Mouse (Mus musculus) limb, embryonic 12.5 days (tissue): ENCODE measurements around the gene Grap2. TPM values are rescaled to one million over a fixed set of nuclear protein-coding genes. Genes with fewer than 3 reads are reported as not detected.

Source experiments
- ATAC-seq: fragments of 200-750 bp; cut with Nextera tagmentation; 2 replicates; pipeline ENCODE4 v1.8.0; 2017; ENCODE audit warnings: low read depth, moderate TSS enrichment; ENCODE audit not compliant: insufficient number of reproducible peaks, insufficient read depth, low FRiP score, low TSS enrichment
- H3K27ac ChIP-seq: fragments of 300-500 bp; sonication (generic); 2 replicates; pipeline ENCODE4 v1.5.1; 2016; ENCODE audit warnings: mild to moderate bottlenecking, moderate library complexity
- H3K27me3 ChIP-seq: fragments of 300-500 bp; sonication (generic); 2 replicates; pipeline ENCODE4 v1.6.1; 2016; ENCODE audit warnings: mild to moderate bottlenecking, moderate library complexity
- H3K36me3 ChIP-seq: fragments of 300-500 bp; sonication (generic); 2 replicates; pipeline ENCODE4 v1.6.1; 2016; ENCODE audit warnings: mild to moderate bottlenecking, moderate library complexity
- H3K4me1 ChIP-seq: fragments of 300-500 bp; sonication (generic); replicated peaks from 2 replicates; pipeline ENCODE4 v1.6.1; 2016
- H3K4me2 ChIP-seq: fragments of 300-500 bp; sonication (generic); 2 replicates; pipeline ENCODE4 v1.6.1; 2016; ENCODE audit warnings: mild to moderate bottlenecking, moderate library complexity
- H3K4me3 ChIP-seq: fragments of 300-500 bp; sonication (generic); replicated peaks from 2 replicates; pipeline ENCODE4 v1.5.1; 2016; ENCODE audit warnings: mild to moderate bottlenecking
- H3K9ac ChIP-seq: fragments of 300-500 bp; sonication (generic); replicated peaks from 2 replicates; pipeline ENCODE4 v1.6.1; 2016; ENCODE audit warnings: mild to moderate bottlenecking, moderate library complexity
- H3K9me3 ChIP-seq: fragments of 300-500 bp; sonication (generic); 2 replicates; pipeline ENCODE4 v1.6.1; 2016; ENCODE audit warnings: mild to moderate bottlenecking, moderate library complexity
- WGBS: fragments of 180-500 bp; shearing (Covaris S2); methylation state at CpG from one replicate; pipeline ENCODE4 v1.1.7; 2016; 5-methylcytosine and 5-hydroxymethylcytosine counted together
- polyA plus RNA-seq: library from polyadenylated mRNA; unstranded; fragments of >200 nt; fragmentation: Nextera tagmentation; extraction: Ambion mirVana; gene quantifications from 2 replicates; pipeline ENCODE4 v1.2.1, GENCODE M21; 2016

Grap2 gene
- polyA plus RNA-seq, 1 experiment from 2014 or later: 2.9 TPM

DNA sequence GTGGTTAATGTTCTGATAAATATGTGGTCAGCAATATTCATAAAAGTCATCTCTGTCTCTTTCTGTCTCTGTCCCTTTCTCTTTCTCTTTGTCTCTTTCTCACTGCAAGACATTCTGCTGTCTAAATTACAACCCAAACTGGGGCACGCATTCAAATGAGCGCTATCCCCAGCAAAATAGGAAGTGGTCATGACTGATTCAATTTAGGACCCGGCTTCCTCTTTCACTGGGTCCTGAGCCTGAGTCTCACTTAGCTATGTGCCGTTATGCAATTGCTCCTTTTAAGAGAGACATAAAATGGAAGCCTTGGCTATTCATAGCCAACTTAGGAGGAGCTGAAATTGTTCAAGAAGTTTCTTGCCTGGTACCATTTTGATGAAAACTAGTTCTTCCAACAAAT, 47.4 kb downstream of the Grap2 start:
- peaks cover 17% of the 10 kb centered on the region; the same call in 1 of the 2 replicates for H3K4me1 ChIP-seq
- H3K4me3 ChIP-seq: no peak overlapping the region
- no peak for ATAC-seq
- no peaks in the 10 kb centered on the region for H3K36me3 ChIP-seq
- 74% methylated on average over 4 of the region's 4 CpGs for WGBS
- peaks cover 32% of the 10 kb centered on the region for H3K27me3 ChIP-seq
- H3K27ac ChIP-seq: no peak overlapping the region
- H3K4me2 ChIP-seq: no peak overlapping the region
- no peaks in the 10 kb centered on the region for H3K9me3 ChIP-seq
- H3K9ac ChIP-seq: no peak overlapping the region

- no peak for ATAC-seq
- no peak overlapping the region for H3K4me3 ChIP-seq
- H3K4me1 ChIP-seq: peaks cover 17% of the 10 kb centered on the region; the same call in 1 of the 2 replicates
- H3K27ac ChIP-seq: no peak overlapping the region
- WGBS: 57% methylated on average over 8 of the region's 8 CpGs
- no peak overlapping the region for H3K9ac ChIP-seq
- no peak overlapping the region for H3K4me2 ChIP-seq
- no peaks in the 10 kb centered on the region for H3K9me3 ChIP-seq
- no peaks in the 10 kb centered on the region for H3K36me3 ChIP-seq
- peaks cover 30% of the 10 kb centered on the region for H3K27me3 ChIP-seq
These were observed 48.0 kb downstream of the Grap2 start for GRCm38 (mm10) chr15:80620371-80620770.

GRCm38 (mm10) chr15:80623171-80623837, 50.9 kb downstream of the Grap2 start:
- no peak overlapping the region for H3K9ac ChIP-seq
- no peaks in the 10 kb centered on the region for H3K36me3 ChIP-seq
- peaks cover 9% of the 10 kb centered on the region for H3K27me3 ChIP-seq
- ATAC-seq: no peak
- no peaks in the 10 kb centered on the region for H3K9me3 ChIP-seq
- H3K4me3 ChIP-seq: no peak overlapping the region
- WGBS: 65% methylated on average over 8 of the region's 8 CpGs
- H3K27ac ChIP-seq: 0 out of 2 replicates have a peak overlapping the region, but pooled peaks have one; percentile 3
- no peak overlapping the region for H3K4me2 ChIP-seq
- H3K4me1 ChIP-seq: peaks cover 10% of the 10 kb centered on the region; the same call in 1 of the 2 replicates

- Histone ChIP-seq H3K4me1 (0 out of 2 replicates have a peak, but pooled peaks cover 5% of the 10 kb centered on the region), H3K27me3 (no peaks in the 10 kb centered on the region), H3K9ac (no peak overlapping the region), H3K4me3 (no peak overlapping the region), H3K27ac (no peak overlapping the region), H3K9me3 (no peaks in the 10 kb centered on the region), H3K4me2 (no peak overlapping the region), H3K36me3 (no peaks in the 10 kb centered on the region)
- 49% methylated on average over 6 of the region's 6 CpGs for WGBS
- ATAC-seq: no peak
These were observed 54.1 kb downstream of the Grap2 start for GRCm38 (mm10) chr15:80626472-80626871.

- no peak overlapping the region for H3K4me3 ChIP-seq
- no peaks in the 10 kb centered on the region for H3K9me3 ChIP-seq
- no peak overlapping the region for H3K4me2 ChIP-seq
- H3K36me3 ChIP-seq: no peaks in the 10 kb centered on the region
- no peak for ATAC-seq
- H3K9ac ChIP-seq: no peak overlapping the region
- no peak overlapping the region for H3K27ac ChIP-seq
- no peaks in the 10 kb centered on the region for H3K27me3 ChIP-seq
- H3K4me1 ChIP-seq: no peaks in the 10 kb centered on the region
- WGBS: 75% methylated on average over 7 of the region's 7 CpGs
These were observed 57.8 kb downstream of the Grap2 start for GRCm38 (mm10) chr15:80630147-80630546.

GRCm38 (mm10) chr15:80630711-80631110, 58.3 kb downstream of the Grap2 start:
- Histone ChIP-seq H3K4me3 (no peak overlapping the region), H3K27ac (no peak overlapping the region), H3K4me1 (no peaks in the 10 kb centered on the region), H3K36me3 (no peaks in the 10 kb centered on the region), H3K4me2 (no peak overlapping the region), H3K9me3 (no peaks in the 10 kb centered on the region), H3K9ac (no peak overlapping the region), H3K27me3 (no peaks in the 10 kb centered on the region)
- no peak for ATAC-seq
- WGBS: 53% methylated on average over 14 of the region's 14 CpGs

GRCm38 (mm10) chr15:80631311-80631710, 58.9 kb downstream of the Grap2 start:
- no peaks in the 10 kb centered on the region for H3K4me1 ChIP-seq
- H3K27me3 ChIP-seq: no peaks in the 10 kb centered on the region
- no peak overlapping the region for H3K27ac ChIP-seq
- no peaks in the 10 kb centered on the region for H3K36me3 ChIP-seq
- no peak overlapping the region for H3K4me2 ChIP-seq
- no peak overlapping the region for H3K4me3 ChIP-seq
- no peak for ATAC-seq
- 75% methylated on average over 2 of the region's 2 CpGs for WGBS
- H3K9me3 ChIP-seq: no peaks in the 10 kb centered on the region
- H3K9ac ChIP-seq: no peak overlapping the region

GRCm38 (mm10) chr15:80632280-80632893, 60.0 kb downstream of the Grap2 start:
- Histone ChIP-seq H3K9ac (no peak overlapping the region), H3K36me3 (no peaks in the 10 kb centered on the region), H3K27me3 (no peaks in the 10 kb centered on the region; the same call in 1 of the 2 replicates), H3K27ac (no peak overlapping the region), H3K9me3 (no peaks in the 10 kb centered on the region), H3K4me2 (no peak overlapping the region), H3K4me3 (no peak overlapping the region), H3K4me1 (no peaks in the 10 kb centered on the region)
- ATAC-seq: no peak
- WGBS: 88% methylated on average over 13 of the region's 13 CpGs

DNA sequence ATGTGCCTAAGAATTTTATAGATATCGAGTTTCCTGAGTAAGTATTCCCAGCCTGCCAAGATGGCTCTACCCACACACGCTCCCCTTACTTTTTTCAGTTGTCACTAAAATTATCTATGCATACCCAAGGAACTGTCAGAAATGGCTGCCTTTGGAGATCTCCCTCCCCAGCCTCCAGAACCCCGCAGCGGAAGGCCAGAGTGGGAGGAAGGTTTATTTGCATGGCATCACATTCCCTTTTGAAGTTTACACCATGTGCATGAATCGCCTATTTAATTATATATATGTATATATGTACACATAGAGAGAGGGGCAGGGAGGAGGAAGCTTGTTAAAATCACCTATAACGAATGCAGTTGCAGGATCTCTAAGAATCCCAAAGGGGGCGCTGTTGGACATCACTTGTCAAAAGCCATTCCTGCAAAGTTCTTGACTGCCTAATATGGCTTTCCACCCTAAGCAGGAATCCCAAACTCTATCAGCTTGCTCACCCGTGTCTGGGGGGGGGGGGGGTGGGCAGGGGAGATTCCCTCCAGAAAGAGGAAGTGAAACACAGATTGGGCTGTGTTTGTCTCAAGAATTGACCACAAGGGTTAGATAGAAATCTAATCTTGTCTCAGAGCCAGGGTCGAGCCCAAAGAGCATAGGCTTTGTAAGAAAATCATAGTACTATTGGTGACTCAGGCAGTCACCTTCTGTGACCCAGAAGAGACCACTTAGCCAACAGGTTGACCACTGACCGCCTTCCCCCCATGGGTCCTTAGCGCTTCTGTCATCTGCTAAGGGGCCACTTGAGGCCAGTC, 62.2 kb downstream of the Grap2 start:
- no peaks in the 10 kb centered on the region for H3K36me3 ChIP-seq
- WGBS: 56% methylated on average over 11 of the region's 11 CpGs
- no peaks in the 10 kb centered on the region for H3K4me1 ChIP-seq
- H3K9ac ChIP-seq: no peak overlapping the region
- no peak overlapping the region for H3K27ac ChIP-seq
- no peak overlapping the region for H3K4me2 ChIP-seq
- no peaks in the 10 kb centered on the region; the same call in 1 of the 2 replicates for H3K27me3 ChIP-seq
- no peak overlapping the region for H3K4me3 ChIP-seq
- ATAC-seq: no peak
- no peaks in the 10 kb centered on the region for H3K9me3 ChIP-seq

- Histone ChIP-seq H3K36me3 (no peaks in the 10 kb centered on the region), H3K9ac (no peak overlapping the region), H3K4me1 (no peaks in the 10 kb centered on the region), H3K27ac (no peak overlapping the region), H3K9me3 (no peaks in the 10 kb centered on the region), H3K27me3 (no peaks in the 10 kb centered on the region; the same call in 1 of the 2 replicates), H3K4me3 (no peak overlapping the region), H3K4me2 (no peak overlapping the region)
- ATAC-seq: no peak
- 42% methylated on average over 13 of the region's 13 CpGs for WGBS
These were observed 64.5 kb downstream of the Grap2 start for GRCm38 (mm10) chr15:80636757-80637372.
